Mouse (Mus musculus) ES-CJ7 (cell line): ENCODE measurements around the gene Cntn3.

Experiments
- DNase-seq: peaks from one replicate; pipeline ENCODE4 v3.0.0; 2011; ENCODE audit warnings: low read depth, low spot score

Gene Cntn3

DNA sequence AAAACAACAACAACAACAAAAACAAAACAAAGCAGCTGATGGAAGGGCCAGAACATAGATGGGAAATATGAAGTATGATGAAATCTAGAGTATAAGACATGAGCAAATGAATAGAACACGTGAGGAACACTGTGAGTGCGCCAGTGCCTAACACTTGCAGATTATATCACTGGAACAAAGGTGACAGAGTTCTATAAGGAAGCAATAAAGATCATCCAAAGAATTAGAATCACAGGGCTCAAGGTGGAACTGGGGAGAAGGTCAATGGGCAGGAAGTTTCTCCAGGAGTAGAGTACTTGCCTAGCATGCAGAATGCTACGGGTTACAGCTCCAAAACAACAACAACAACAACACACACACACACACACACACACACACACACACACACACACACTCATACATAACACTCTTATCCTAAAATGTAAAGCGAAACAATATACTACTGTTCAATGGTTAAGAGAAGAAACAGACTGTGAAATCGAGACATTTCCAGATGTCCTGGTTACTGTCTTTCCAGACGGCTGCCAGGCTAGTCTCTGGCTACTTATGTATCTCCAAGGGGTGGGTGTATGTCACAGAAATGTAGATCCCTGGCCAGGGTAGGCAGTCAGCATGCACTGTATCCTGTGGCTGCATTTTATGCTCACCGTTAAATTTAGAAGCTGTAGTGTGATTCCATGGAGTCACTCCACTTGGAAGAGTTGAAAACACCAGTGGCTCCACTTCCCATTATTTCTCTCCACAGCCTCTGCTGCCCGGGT, 94.4 kb downstream of the Cntn3 start:
- no peak for DNase-seq

DNA sequence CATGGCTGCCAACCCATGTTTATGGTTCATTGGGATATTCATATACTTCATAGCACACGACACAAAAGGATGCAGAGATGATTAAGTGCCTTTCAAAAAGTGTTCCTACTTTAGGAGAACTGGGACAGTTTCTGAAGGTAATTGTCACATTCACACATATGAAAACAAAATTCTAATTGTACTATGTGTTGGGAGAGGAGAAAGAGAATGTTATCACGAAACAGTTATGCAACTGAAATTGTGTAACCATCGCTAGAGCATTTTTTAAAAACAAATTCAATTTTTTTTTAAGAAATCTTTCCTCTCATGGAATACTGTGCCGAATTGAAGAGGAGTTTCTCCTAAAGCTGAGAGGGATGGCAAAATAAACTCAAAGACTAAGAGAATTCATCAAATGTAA, 134.5 kb downstream of the Cntn3 start:
- no peak for DNase-seq

DNA sequence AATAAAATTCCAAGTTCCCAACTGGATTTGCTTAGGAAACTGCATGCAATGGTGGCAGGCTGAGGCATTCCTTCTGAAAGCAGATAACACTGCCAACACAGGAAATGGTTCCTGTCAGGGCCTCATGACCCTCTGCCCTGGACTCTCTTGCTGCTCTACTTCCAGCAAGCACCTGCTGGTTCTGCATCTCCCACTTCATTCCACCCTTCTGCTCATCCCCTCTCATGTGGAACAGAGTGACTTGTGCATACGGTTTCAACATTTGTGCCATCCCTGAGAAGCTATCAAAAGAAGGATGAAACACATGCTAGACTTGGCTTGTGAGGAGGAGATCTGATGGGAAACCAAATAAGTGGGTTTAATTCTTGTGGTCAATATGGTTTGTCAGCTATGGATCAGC, 145.4 kb downstream of the Cntn3 start:
- no peak for DNase-seq

DNA sequence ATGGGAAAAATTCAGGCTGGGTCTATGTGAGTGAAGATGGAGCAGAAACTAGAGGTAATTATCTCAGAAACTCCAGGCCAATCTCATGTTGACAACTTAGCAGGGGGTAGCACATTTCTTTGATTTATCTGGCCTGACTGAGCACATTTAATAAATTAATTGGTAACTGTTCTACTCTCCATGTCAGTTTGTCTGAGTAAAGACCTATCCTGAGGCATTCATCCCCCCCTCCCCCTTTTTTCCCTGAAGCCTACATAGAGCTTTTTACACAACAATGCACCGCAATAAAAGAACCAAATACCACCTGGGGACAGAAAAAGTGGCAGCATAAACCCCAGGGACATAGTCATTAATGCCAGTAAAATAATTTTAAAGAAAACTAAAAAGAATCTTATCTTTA, 151.1 kb downstream of the Cntn3 start:
- peak; percentile 7 for DNase-seq

DNA sequence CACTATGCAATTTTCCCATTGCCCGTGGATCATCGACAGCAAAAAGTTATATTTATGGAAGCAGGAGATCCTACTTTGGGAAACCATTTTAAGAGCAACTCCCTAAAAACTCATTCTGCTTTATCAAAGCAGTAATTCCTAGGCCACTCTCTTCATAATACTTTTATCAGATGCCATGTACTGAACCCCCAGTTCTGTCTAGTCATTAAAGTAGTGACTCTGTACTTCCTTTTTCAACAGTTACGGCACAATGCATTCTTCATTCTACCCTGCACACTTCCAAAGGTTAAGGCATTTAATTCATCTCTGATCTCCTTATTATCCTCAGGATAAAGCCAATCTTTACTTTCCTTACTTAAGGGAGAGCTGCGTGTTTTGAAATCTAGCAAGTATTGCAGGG, 184.3 kb downstream of the Cntn3 start:
- DNase-seq: no peak

DNA sequence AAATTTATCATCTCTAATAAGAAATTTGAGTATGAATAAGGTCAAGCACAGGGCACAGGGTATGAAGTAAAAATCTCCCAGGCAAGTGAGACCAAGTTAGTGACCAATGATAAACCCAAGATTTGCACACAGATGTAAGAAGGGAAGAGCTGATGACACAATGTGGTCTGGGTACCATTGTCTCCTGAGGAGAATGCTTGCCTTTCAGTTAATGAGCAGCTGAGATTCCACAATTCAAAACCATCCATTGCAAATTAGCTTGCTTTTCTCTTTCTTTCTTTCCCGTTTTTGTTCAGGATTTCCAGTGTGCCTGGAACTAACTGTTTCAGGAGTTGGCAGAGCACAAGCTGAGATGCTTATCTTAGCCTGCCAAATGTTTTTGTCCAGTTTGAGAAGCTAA, 200.8 kb downstream of the Cntn3 start:
- no peak for DNase-seq

DNA sequence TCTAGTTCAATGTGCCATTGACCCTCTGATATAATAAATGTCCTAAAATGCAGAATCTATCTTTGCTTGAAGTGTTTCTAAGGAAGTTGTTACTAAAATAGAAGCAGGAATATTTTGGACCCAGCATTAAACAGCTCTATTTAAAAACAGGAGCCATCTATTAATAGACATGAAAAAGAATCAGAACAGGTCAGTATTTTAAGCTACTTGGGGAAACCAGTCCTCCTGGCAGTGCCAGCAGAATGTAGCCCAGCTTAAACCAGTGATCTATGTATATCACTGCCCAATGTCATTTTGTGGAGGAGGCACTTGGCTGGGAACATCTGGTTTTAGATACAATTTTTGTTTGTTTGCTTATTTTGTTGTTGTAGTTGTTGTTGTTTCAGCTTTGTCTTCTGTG, 209.0 kb downstream of the Cntn3 start:
- no peak for DNase-seq

DNA sequence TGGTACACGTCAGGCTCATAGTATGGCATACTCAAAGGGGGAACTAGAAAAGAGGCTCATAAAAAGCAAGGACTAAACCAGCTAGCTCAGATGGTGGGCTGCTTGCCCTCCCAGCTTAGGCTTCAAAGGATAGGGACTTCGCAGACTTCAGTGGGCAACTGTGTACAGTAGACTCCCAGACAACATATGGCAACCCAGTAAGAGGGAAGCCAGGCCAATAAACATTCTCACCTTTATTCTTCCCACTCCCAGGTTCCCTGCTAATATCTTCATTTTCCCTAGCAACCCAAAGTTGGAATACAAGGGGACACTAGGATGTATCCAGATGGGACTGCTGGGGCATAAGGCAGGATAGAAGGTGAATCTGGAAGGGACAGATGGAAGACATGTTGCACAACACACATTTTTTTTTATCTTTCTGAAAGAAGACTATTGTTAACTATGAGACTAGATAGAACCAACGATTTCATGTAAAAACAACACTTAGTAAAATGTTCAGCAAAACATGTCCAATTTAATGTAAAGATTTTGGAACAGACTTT, 209.5 kb downstream of the Cntn3 start:
- no peak for DNase-seq

DNA sequence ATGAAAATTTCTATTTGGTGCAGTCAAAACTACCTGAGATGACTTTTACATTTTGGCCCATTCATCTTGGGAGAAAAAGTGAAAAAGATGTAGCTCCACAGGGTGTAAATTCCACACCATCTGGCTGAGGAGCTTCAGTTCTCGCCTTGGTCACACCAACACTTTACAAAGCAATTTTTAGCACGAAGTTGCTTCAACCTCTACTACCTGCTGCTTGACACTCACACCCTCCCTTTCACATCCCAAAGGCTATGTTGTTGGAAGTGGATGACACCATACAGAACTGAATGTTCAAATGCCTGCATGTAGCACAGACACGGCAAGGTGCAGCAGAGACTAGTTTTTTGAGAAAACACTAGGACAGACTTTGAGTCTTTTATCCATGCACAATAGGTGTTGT, 240.8 kb downstream of the Cntn3 start:
- no peak for DNase-seq

DNA sequence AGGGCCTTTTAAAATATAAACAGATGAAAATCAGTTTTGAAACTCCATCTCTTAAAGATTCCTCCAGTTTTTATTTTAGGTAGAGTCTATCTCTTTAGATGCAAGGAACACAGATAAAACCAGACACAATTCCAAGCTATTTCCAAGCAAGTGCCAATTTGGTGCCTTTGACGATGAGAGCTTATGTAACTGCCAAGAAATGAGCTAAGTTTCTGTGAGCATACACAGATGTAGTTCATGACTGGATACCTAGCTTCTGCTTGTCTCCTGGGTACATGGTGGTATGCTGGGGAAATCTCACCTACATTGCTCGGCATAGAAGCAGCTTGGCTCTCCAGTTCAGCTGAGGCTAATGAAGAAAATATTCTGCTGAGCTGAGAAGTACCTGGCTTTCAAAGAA, 246.2 kb downstream of the Cntn3 start:
- no peak for DNase-seq

DNA sequence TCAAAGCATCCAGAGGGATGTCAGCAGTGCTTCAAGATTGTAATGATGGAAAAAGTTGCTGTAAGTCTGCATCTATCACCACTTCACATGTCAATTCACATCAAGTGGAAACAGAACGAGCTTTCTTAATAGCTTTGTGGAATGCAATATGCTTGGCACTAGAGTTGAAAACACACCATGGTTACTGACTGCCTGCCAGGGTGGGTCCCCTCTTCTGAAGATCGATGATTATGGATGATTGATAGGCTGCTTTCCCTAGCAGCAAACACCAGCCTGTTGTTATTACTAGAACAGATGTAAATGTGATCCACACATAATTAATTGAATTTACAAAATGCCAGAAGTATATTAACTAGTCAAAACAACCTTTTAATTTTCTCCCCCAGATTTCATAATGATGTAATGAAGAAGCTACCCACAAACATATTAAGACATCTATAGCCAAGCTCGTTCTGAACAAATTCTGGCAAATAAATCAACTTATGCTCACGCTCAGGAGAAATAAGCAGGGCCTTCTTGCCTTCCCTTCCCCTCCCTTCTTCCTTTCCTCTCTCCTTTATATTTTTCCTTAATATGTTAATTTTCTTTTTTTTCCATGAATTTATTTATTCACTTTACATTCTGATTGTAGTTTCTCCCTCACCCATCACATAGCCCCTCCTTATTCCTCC, 250.2 kb downstream of the Cntn3 start:
- no peak for DNase-seq

DNA sequence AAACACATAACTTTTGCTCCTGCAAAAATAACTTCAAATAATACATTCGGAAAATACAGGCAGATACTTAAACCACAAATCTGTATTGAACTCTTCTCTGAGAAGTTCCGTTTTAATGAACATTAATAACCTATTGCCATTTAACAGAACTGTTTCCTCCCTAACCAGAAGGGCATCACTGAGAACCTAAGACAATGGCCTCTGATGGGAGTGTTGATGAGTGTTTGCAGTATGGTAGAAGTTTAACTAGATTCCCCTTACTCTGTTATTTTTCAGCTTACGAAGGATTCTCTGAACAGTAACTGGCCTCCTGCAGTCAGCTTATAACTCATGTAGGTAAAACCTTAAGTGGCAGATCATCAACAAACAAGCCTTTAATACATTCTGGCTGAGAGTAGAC, 253.1 kb downstream of the Cntn3 start:
- no peak for DNase-seq

DNA sequence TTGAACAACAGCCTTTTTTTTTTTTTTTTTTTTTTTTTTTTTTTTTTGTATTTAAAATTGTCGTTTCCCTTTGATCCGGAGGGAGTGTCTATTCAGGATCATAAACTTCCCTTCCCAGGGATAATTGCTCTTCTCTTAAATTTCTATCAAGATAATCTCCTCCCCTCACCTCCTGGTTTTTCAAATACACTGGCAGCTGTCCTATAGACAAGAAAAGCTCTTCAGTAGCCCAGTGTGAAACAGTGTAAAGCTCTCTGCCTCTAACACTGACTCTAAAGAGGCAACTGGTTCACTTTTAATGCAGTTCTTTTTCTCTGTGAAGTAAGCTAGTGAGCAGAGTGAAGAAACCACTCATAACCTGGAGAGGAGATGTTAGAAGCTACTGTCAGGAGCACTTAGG, 290.0 kb downstream of the Cntn3 start:
- DNase-seq: no peak

DNA sequence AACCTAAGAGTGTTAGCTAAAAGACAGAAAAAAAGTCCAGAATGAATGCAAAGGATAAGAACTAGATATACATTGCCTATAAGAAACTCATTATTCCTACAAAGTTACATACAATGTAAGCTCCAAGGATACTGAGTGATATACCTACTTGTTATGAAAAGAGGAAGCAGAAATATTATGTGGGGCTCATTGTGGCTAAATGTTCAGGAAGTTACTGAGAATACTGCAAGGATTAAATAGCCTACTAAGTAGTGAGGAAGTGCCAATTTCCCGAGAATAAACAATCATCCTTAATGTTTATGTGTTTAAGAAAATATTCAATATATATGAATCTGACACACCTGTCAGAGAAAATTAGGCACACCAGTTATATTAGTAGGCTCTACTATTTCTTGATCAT, 341.9 kb downstream of the Cntn3 start:
- no peak for DNase-seq

DNA sequence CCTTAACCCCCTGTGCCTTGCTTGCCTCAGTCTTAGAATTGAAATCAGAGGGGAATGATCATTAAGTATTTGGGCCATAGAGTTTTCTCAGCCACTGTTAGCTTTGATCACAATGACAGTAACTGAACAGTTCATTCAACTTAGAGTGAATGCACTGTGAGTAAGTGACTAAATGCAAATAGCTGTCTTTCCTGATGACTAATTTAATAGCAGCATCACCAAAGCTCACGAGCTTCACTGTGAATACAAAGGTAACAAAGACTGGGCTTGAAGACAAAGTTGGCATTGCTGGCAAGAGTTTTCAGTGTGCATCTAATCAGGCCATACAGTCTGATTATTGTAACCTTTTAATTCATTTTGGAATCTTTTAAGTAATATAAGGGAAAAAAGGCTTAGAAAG, 386.6 kb downstream of the Cntn3 start:
- no peak for DNase-seq

DNA sequence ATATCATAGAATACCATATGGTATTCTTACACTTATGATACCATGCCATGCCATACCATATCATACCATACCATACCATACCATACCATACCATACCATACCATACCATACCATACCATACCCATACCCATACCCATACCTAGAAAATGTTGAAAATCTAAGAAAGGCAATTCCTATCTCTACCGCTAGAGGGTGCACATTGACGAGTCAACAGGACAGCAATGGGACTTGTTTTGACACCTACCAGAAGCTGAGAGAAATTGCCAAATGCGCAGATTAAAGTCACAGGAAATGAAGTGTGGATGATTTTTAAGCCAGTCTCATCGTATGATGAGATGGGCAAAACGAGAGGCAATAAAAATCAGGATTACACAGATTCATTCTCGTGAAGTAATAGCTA, 402.0 kb downstream of the Cntn3 start:
- peak; percentile 67 for DNase-seq

DNA sequence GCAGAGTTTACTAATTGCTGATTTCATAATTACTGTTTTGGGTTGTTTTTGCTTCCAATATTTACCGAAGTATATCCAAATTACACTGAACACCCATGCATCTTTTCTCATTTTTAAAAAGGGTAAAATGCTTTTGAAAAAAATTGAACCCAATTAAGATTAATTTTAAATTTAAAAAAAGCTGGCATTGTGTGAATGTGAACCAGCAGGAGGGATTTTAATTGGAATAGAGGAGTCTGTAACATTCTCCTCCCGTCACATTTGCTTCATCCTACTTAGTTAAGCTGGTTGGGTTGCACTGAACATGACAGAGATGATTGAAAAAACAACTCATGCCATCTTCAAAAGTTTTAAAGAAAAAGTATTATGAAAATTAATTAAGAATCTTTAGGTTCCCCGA, 411.7 kb downstream of the Cntn3 start:
- DNase-seq: no peak

DNA sequence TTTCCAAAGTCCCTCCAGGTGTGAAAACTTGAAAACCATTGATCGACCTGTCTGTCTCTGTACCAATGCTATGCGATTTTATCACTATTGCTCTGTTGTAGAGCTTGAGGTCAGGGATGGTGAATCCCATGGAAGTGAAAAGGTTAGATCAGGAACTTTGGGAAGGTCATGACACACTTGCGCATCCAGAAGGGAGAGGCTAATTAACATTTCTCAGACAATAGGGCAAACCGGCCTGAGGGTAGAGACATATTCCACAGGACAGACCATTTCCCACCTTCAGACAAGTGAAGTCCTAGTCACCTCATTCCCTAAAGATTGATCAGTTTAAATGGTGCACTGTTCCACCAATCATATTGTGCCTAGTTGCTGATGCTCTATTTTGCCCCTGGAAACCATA, 451.2 kb downstream of the Cntn3 start:
- peak; percentile 58 for DNase-seq

DNA sequence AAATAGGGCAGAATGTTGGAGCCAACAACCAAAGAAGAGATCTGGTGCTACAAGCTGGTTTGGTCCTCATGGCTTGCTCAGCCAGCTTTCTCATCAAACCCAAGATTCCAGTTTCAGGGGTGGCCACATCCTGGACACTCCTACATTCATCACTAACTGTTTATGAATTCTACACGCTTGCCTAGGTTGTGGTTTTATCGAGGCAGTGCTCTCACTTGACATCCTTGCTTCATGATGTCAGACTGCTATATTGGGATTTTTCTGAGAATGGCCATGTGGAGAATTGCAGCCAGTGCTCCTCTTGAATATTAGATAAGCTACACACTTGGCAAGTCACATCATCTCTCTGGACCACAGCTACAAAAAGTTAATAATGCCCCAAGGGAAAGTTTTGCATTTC, 452.9 kb downstream of the Cntn3 start:
- no peak for DNase-seq

DNA sequence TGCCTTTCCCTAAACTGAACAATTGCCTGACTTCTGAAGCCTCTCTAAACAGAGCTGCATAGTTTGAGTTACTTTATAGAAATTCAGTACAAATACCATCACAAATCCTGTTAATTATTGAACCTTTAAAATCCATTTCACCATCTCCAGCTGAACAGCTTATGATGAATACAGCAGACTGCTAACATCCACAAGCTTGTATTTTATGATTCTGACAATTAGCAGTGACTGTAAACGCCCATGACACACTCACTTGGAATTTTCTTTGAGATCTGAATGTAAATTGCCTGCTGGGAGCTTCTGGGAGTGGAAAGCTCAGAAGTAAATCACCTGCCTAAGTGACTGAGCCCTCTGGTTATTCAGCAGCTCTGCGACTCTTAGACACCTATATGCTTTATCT, 459.3 kb downstream of the Cntn3 start:
- no peak for DNase-seq
